Mouse (Mus musculus) layer of hippocampus, adult 8-10 months (tissue): ENCODE results near the gene Itgav. TPM values are rescaled to one million over a fixed set of nuclear protein-coding genes. Genes with fewer than 3 reads are reported as not detected.

Source experiments
- DNase-seq, 2 experiments: peaks; one replicate each; pipeline ENCODE4 v3.0.0; 2022; ENCODE audit warnings: low spot score in 2 of 2
- total RNA-seq, 4 experiments: library from RNA; stranded (reverse); gene quantifications; 2 replicates each; pipeline ENCODE4 v1.2.4; 2022

Itgav gene
- total RNA-seq: 10 to 100 TPM; 61.5 to 76.4 (median 72.2) TPM

DNA sequence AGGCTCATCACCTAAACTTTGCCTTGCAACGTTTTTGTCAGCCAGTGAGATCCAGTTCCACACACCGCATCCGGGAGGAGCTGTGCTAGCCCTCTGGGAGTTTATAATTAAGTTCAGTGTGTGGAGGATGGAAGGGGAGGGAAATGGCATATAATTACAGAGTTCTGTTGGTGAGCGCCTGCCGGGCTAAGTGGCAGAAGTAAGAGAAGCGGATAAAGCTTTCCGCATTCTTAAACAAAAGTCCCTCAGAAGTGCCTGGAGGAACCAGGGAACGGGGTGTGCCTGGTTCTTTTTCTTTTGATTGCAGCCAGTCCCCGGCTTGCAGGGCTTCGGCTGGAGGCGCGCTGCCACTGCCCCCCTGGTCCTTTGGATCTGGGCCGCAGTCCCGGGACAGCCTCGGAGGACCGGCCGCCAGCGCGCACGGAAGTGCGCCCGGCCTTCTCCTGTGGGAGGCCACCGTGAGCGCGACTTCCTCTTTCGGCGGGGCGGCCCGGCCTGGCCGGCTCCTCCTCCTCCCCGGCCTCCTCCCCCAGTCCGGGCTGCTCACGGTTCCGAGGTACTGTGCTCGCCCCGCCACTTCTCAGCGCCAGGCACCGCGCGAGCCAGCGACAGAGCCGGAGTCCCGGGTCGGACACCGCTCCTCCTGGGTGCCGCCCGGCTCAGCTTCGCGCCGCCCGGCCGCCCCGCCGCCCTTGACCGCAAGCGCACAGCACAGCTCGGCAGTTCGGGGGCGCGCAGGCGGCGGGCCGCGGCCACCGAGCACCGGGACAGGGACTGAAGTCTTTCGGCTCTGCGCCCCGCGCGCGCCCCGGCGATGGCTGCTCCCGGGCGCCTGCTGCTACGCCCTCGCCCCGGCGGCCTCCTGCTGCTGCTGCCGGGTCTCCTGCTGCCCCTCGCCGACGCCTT lies at the start of gene Itgav:
Itgav (plus strand) TSS at position 477 of the 906 bp plus-strand sequence.
- DNase-seq: peak; percentile 78 to 83

DNA sequence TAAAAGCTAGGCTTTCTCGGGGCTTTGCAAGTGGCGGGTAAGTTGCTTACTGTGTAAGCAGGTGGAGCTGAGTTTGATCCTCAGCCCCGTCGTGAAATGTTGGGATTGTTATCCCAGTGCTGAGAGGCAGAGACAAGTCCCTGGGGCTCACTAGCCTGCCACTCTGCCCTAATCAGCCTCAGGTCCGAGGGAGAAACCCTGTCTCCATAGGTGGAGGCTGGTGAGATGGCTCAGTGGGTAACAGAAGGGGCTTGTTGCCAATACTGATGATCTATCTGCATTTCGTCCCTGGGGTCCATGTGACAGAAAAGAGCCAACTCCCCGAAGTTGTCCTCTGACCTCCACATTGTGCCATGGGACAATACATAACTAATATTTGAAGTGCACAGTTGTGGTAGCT lies 49.8 kb upstream of the Itgav start:
- no peak for DNase-seq

DNA sequence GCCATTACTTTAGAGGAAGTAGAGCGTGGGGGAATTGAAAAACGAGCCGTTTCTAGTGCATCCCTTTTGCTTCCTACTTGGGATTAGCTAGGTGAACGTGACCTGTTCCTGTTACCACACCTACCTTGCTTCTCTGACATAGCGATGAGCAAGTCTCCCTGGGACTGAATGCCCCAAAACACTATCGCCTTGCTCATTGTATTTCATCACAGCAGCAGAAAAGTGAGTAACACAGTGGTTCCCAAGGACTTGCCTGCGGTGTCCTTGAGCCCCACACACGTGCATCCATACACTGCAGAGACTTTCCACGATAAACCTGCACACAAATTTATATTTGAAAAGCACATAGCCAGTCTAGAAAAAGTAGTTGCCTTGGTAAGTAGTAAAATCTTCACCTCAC lies 49.3 kb upstream of the Itgav start:
- no peak for DNase-seq

DNA sequence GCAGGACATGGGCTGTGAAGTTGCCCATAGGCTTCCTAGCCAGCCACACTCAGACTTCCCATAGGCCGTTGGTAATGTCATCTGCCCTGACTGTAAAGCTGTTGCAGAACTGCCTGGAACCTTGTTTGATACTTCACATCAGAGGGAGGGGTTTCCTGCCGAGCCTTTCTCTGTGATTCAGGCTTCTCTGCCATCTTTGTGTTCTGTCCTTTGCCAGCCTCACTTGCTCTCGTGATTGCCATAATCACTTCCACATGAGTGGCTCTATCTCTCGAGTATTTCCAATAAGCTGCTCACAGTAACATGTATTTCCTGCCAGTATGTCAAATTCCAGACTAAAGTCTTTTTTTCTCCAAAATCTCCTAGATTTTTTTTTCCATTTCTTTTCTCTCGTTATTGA lies 48.5 kb upstream of the Itgav start:
- no peak for DNase-seq

DNA sequence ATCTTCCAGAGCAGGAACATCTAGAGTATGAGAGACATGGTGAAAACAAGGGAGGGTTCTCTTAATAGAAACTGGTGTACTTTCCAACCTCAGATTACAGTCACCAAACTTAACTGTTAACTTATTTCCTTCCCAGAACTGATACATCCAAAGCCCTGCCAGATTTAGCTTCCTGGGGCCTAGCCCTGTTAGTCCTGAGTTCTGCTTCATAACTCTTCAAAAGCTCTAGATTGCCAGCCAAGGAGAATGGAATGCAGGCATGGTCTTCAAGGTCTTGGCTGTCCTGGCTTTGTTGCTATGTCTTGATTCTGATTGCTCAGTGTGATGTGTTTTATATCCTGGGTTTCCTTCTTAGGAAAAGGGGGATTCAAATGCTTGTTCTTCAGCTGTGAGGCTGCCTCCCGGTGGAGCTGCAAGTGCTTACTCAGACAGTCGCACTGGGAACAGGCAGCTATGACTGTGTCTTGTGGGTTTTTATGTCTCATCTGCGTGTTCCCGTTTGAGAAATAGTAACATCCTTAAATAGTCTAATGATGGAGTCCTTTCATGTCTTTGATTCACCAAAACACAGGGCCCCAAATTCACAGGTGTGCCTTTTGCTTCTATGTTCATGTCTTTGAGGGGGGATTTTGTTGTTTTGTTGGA lies 47.8 kb upstream of the Itgav start:
- no peak for DNase-seq

DNA sequence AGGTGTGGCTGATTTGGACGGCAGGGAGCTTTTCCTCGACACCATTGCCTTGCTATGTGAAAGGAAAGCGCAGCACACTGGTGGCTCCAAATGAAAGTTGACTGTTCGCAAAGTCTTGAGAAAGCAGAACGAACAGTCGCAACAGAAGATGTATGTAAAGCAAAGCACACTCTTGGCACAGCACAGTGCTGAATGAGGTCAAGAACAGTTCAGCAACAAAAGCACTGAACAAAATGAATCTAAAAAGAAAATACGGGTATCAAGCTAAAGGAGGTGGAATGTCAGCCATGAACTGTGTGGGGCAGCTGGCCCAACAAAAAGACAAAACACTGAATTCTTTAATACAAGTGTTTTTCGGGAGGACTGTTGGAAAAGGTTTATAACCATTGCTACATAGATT lies 42.9 kb upstream of the Itgav start:
- DNase-seq: no peak

DNA sequence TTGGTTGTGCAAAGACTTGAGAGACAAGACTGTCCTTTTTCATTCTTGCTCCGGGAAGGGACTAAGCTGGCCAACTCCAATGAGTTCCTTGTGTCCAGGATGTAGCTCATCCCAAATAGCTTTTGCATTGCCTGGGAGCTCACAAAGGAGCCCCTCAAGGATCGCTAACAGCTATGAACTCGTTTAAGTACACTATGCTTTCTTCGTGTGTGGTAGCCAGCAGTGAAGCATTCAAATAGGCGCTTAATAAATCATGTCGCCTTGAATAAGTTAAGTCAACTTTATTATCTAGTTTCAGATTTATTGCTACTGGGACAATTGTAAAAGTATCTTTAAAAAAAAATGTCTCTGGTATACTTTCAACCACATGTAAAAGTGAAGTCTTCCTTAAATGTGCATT lies 42.4 kb upstream of the Itgav start:
- DNase-seq: no peak

DNA sequence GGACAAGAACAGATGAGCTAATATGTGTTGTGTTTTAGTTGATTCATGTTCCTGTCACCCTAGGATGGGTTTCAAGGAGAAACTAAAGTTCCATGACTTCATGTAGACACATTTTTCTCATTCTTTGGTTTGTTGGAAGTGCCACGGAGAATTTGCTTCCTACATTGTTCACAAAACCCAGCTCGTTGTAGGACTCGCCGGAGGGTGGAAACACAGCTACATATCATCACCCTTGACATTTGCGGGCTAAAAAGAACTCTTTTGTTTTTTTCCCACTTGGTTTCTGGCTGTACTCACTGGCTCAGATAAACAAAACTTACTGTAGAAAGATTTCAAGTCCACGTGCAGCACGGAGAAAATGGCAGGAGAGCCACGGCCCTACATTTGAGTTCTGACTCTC lies 41.9 kb upstream of the Itgav start:
- no peak for DNase-seq

DNA sequence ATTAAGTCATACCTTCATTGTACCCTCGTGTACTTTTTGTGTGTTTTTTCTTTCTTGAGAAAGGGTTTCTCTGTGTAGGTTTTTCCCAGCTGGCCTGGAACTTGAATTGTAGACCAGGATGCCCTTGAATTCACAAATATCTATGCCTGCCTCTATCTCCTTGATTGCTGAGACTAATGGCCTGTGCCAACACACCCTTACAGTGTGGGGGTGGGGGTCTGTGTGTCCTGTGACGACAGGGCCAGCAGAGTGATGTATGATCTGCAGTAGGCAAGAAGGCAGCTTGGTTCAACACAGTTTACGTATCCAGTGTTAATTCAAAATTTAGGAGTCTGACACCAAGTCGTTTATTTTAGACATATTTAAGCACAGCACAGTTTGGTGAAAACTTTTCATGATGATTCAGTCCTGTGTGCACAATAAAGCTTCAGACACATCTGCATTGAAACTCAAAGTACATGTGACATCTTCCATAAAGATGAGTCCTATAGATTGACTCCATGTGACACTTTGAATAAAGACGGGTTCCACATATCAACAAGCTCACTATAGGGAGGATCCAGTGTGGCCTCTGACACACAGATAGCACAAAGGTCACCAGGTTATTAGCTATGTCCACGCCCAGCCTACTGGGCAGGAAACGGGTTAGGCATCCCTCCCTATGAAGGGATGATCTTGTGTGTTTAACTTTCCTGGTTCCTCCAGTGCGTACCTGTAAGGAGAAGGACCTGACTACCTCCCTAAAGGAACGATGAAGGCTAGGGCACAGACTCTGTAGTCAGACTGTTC lies 40.3 kb upstream of the Itgav start:
- DNase-seq: no peak

DNA sequence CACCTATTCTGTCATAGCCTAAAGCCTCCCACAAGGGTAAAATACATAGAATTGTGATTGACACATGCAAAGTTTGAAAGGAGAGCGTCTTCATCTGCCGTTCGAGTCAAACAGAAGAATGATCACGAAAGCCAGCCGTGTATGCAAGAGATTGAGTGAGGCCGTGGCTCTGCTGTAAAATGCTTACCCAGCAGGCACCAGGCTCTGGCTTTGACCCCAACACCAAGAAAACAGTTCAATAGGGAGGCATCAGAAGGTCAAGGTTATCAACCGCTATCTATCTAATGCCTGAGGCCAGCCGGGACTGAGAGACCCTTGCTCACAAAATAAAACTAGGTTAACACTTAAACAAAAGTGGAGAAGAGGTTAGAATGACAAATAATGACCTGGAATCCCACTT lies 39.5 kb upstream of the Itgav start:
- no peak for DNase-seq

DNA sequence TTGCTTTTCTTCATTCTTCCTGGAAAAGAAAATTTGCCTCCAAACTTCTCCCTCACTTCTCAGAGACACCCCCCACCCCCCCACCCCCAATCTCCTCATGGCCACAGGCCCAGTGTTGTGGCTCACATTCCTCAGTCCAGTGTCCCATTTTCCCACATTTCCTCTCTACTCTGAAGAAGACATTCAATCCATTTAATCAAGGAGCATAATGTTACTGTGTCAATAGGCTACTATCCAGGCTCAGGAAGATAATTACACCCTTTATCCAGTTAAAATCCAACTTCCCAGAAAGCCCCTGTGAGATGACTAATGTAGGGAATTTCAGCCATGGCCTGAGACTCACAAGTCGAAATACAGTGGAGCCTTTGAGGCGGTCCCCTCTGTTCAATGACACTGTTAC lies 33.8 kb upstream of the Itgav start:
- no peak for DNase-seq

DNA sequence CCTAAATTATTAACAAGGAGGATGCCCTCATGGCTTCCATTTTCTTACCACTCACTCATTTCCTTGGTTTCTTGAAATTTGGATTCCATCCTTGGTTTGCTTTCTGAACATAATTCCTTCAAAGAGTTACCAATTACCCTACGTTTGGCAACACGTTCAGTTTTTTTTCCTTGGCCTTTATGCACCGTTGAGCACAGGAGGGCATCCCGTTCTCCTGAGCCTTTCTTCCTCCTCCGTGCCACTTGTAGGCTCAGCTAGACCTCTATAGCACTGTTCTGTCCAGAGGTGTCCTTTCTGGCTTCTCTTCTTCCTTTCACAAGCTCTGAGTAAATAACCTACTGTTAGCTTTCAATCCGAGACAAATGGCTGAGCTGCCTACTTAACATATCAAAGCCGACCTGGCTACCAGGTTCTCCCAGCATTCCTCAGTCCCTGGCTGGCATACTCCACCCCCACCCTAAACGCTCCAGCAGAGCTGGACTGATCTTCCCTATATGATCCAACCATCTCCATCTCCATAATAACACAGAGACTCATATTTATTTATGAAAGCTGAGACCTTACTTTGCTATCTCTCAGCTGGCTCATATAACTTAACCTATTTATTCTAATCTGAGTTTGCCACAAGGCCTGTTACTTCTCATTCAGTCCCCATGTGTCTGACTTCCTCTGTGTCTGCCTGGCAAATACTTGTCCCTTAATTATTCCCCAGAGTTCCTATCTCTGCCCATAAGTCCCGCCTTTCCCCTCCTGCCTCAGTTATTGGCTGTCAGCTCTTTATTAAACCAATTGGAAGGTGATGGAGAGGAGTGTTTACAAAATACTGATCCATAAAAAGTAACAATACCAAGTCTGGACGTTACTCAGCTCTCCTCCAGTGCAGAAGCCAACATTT lies 31.3 kb upstream of the Itgav start:
- no peak for DNase-seq

DNA sequence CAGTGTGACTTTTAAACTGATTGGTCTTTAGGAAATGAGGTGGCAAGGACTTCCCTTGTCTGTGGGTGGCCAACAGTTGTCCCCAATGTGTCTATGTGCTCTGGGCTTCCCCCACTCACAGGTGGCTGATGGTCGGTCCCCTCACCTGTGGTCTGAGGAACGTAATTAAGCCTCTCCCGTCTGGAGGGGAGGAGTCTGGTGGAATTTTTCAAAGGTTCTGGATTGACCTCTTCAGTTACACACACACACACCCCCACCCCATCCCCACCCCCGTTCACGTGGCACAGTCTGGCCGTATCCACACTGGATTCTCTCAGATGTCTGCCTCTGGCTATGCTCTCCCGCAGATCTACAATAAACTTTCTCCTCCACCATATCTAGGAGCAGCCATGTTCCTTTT lies 30.1 kb upstream of the Itgav start:
- no peak for DNase-seq

DNA sequence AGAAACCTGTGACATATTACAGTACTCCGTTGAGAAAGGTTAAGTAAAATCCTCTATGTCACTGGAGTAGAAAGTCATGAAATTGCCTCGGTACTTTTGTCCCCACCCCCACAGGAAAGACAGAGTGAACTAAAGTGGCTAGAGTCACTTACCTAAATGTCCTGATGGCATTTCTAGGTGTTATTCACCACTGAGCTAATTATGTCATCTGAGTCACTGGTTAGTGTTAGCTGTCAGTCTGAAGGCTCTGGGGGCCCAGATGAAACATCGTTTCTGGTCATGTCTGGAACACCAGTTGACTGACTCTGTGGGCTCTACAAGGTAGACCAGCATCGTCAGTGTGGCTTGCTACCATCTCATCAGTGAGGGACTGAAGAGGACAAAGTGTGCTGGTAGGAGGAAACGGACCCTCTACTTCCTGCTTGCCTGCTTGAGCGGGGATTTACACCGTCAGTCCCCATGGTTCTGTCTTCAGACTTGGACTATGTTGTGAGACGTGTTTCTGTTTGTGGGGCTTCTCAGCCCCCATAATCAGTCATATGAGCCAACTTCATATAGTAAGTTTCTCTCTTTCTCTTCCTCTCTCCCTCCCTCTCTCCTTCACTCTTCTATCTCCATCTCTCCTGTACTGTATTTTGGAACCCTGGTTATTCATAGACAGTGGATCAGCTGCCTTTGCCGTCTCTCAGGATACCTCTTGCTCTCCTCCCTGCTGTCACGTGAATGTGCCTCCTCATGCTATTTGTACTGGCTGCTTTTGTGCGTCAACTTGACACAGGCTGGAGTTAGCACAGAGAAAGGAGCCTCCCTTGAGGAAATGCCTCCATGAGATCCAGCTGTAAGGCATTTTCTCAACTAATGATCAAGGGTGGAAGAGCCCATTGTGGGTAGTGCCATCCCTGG lies 28.6 kb upstream of the Itgav start:
- DNase-seq: no peak

DNA sequence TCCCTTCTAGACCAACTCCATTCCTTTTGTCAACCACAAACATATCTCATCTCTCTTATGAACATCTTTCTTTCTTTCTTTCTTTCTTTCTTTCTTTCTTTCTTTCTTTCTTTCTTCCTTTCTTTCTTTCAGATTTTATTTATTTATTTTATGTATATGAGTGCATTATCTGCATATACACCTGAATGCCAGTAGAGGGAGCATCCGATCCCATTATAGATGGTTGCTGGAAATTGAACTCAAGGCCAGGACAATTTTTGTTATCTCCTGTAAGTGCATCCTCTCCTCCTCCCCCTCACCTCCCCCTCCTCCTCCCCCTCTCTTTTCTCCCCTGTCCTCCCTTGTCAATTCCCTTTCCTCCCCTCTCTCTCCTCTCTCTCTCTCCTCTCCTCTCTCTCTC lies 25.7 kb upstream of the Itgav start:
- DNase-seq: no peak

DNA sequence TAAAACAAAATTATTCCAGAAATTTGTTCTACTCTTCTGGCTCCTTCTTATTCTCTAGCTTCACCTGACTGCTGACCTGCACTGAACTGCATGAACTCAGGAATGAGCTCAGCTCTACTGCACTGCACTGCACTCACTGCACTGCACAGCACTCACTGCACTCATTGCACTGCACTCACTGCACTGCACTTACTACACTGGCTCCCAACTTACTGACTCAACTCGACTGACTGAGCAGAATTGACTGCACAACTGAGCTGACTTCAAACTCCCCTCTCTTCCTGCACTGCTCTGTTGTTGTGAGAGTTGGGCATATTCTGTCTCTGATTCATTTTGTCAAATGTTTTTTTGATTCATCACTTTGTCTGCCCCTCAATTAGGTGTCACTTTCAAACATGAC lies 24.9 kb upstream of the Itgav start:
- no peak for DNase-seq

DNA sequence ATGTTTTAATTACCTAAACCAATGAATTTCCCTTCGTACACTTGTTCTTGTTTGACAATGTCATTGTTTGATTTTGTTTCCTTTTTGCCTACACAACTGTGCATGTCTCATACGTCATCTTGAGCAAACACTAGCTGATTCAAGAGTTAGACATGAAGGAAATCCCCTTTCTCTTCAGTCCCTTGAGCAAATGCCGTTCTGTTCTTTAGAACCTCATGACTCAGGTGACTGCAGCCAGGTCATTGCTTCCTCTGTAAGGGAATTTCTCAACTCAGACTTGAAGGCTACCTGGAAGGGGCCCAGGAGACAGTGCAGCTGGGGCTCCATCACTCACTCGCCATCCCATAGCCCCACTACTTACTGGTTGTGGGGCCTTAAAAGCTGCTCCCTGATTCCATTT lies 23.5 kb upstream of the Itgav start:
- no peak for DNase-seq

DNA sequence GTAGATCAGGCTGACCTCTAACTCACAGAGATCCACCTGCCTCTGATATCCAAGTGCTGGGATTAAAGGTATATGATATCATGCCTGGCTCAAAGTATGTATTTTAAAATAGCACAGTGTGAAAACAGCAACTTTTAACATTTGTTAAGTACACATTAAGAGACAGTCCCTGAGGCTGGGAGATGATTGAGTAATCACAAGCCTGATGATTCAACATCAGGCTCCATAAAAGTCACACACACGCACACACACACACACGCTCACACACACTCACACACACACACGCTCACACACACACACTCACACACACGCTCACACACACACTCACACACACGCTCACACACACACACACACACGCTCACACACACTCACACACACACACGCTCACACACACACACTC lies 21.8 kb upstream of the Itgav start:
- DNase-seq: no peak

DNA sequence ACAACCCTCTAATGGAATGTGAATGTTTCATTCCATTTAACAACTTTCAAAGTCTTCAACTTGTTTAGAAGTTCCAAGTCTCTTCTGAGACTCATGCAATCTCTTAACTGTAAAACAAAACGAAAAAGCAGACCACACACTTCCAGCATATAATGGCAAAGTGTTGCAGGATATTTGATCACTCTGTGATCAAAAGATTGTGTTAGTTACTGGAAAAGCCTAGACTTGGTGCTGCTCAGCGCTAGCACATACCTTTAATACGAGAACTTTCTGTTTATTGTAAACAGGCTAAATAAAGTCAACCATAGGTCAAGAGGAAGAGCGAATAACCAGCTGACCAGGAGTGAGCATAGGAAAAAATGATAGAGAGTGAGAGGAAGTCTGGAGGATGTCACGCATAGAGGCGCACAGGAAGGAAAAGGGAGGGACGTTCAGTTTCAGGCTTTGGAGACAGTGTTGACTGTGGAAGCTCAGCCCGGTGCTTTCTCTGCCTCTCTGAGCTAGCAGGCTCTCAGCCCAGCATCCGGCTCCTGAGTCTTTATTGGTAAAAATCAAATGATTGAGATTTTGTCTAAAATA lies 18.5 kb upstream of the Itgav start:
- DNase-seq: no peak
